Mouse (Mus musculus) embryonic fibroblast, embryonic 13.5 days (primary cell): ENCODE data around the gene Cntfr. TPM values are rescaled to one million over a fixed set of nuclear protein-coding genes. Genes with fewer than 3 reads are reported as not detected.

Source experiments
- H3K27ac ChIP-seq: 2 replicates; pipeline ENCODE4 v1.5.1; 2012; ENCODE audit warnings: low read length, control low read depth, inconsistent platforms; ENCODE audit not compliant: insufficient read depth
- H3K4me1 ChIP-seq: 2 replicates; pipeline ENCODE4 v1.6.1; 2011; ENCODE audit warnings: low read length; ENCODE audit not compliant: control insufficient read depth, insufficient read depth
- H3K4me3 ChIP-seq: 2 replicates; pipeline ENCODE4 v1.5.1; 2011; ENCODE audit warnings: mild to moderate bottlenecking, control low read depth, low read length; ENCODE audit not compliant: insufficient read depth
- CTCF ChIP-seq: IDR thresholded peaks from 2 replicates; pipeline ENCODE4 v1.5.1; 2011; ENCODE audit warnings: mild to moderate bottlenecking, control low read depth, low read length, moderate library complexity, borderline replicate concordance; ENCODE audit not compliant: insufficient read depth
- POLR2A ChIP-seq: IDR thresholded peaks from 2 replicates; pipeline ENCODE4 v1.6.1; 2011; ENCODE audit warnings: low read depth, mild to moderate bottlenecking, control low read depth, low read length, moderate library complexity
- polyA plus RNA-seq: library from polyadenylated mRNA; stranded (reverse); fragments of >200 nt; gene quantifications from 2 replicates; pipeline ENCODE4 v1.2.4, GENCODE M21; 2011; ENCODE audit warnings: low read depth; ENCODE audit not compliant: missing spikeins, insufficient read length

The Cntfr gene
- polyA plus RNA-seq, 1 experiment, result 4.3 TPM

DNA sequence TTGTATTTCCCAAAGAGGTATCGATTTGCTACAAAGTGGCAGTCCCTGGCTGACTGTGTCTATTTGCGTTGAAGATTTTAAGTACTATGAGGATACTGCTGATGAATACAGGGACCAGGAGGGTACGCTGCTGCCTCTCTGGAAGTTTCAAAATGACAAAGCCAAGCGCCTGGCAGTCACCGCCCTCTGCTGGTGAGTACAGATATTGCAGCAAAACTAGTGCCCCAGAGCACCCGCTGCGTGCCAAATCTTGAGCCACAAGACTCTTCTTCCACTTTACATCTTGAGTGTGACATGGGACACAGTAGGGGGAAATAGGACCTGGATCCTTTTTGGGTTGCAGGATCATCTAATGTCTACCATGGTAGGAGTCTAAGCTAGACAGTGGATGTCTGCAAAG lies 82.7 kb downstream of the Cntfr start:
- TF ChIP-seq POLR2A (no peak), CTCF (peak; percentile 72)
- Histone ChIP-seq H3K4me3 (no peak overlapping the region), H3K4me1 (no peaks in the 10 kb centered on the region), H3K27ac (no peak overlapping the region)

DNA sequence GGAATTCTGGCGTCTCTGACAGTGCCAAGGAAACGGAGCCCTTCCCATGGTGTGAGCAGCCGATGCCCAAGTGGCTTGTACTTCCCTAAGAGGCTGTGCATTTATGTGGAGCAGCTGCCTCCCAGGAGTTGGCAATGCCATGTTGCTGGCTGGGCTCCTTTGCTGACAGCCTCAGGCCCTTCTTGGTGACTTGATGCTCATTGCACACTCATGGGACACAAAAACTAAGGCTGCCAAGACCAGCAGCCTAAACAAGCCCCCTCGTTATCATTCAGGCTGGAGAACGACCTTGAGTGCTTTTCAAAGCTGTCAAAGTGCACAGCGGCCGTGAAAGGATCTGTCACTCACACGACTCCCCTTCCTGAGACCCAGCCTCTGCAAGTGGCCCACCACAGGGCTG lies 84.7 kb downstream of the Cntfr start:
- TF ChIP-seq CTCF, result no peak
- TF ChIP-seq POLR2A, result no peak
- H3K27ac ChIP-seq, result no peak overlapping the region
- no peak overlapping the region for H3K4me3 ChIP-seq
- no peaks in the 10 kb centered on the region for H3K4me1 ChIP-seq

DNA sequence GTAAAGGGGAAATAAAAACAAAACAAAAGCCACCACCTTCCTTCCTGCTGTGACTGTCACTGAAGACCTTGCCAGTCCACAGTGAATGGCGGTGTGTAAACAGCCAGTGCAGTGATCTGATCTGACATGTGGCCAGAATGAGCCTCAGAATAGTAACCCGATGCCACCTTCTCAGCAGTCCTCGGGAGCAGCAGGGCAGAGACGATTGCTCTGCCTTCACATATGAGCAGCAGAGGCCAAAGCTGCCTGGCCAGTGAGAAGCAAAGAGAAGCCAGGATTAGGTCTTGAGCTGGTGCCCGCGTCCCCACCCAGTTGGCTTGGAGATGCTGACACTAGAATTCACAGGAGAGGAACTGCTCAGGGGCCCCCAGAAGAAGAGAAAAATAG lies 86.3 kb downstream of the Cntfr start:
- H3K4me1 ChIP-seq, result no peaks in the 10 kb centered on the region
- H3K27ac ChIP-seq, result no peak overlapping the region
- H3K4me3 ChIP-seq, result no peak overlapping the region
- TF ChIP-seq CTCF, result no peak
- TF ChIP-seq POLR2A, result no peak

DNA sequence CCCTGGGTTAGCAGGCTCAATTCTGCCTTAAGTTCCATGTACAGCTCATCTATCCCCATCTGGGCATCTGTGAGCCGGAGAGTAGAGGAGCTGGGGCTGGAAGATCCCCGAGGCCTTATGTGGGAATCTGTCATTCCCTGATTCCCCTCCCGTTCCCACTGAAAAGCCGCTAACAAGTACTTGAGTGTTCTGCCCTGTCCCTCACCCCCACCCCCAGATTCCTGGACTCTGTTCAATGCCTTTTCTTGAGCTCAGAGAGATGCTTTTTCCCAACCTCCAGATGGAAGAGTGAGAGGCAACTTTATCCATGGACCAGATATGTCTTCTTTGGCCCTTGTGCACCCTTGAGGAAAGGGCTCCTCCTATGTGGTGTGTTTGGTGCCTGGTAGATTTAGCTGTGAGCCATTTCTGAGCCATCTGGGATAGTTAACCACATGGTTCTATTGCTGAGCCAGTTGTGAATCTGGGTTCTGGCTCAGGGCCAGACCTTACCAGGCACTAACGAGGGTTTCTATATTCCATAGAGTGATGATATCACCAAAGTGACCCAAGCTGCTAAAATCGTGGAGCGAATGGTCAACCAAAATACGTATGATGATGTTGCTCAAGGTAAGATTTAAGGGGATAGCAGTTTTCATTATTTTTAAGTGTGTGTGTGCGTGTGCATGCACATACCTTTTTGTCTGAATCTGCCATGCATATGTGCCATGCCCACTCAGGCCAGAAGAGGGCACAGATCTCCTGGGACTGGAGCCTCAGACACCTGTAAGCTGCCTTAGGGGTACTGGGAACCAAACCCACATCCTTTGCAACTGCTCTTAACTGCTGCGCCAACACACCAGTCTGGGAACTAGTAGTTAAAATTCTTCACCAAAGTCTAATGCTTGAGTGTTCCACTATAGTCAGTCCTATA lies 87.0 kb downstream of the Cntfr start:
- no peak for TF ChIP-seq POLR2A
- peak; percentile 36; the same call in 1 of the 2 replicates for TF ChIP-seq CTCF
- Histone ChIP-seq H3K4me3 (no peak overlapping the region), H3K27ac (no peak overlapping the region), H3K4me1 (no peaks in the 10 kb centered on the region)

Other genes with a start within 250 kb of the Cntfr start
- gene Kif24, start 232.2 kb downstream of the Cntfr start, polyA plus RNA-seq, result 3.6 and 5.8 TPM in 2 replicates
- 28.6 and 40.4 TPM in 2 replicates for gene Nudt2, start 231.9 kb downstream of the Cntfr start, polyA plus RNA-seq
- 5.5 and 6.0 TPM in 2 replicates for gene AI464131, start 194.0 kb downstream of the Cntfr start, polyA plus RNA-seq
- not detected in 2 replicates for gene 1110017D15Rik, start 179.8 kb downstream of the Cntfr start, polyA plus RNA-seq
- gene Fam219a, start 127.6 kb downstream of the Cntfr start, polyA plus RNA-seq, result 11.4 and 15.5 TPM in 2 replicates
- gene Dnaic1, start 127.3 kb downstream of the Cntfr start, polyA plus RNA-seq, result not detected in 2 replicates
- 1.4 and 1.7 TPM in 2 replicates for gene Enho, start 56.8 kb downstream of the Cntfr start, polyA plus RNA-seq
- gene Il11ra1, start 2.9 kb upstream of the Cntfr start, polyA plus RNA-seq, result 78.5 and 97.4 TPM in 2 replicates
- gene Rpp25l, start 16.4 kb upstream of the Cntfr start, polyA plus RNA-seq, result 14.0 and 16.2 TPM in 2 replicates
- 81.6 and 98.1 TPM in 2 replicates for gene Dctn3, start 26.1 kb upstream of the Cntfr start, polyA plus RNA-seq
- gene Arid3c, start 34.1 kb upstream of the Cntfr start, polyA plus RNA-seq, result not detected in 2 replicates
- 25.1 and 25.5 TPM in 2 replicates for gene Galt, start 58.1 kb upstream of the Cntfr start, polyA plus RNA-seq
- 78.6 and 103 TPM in 2 replicates for gene Sigmar1, start 59.1 kb upstream of the Cntfr start, polyA plus RNA-seq
- 12.6 and 13.4 TPM in 2 replicates for gene Ccl27a, start 77.2 kb upstream of the Cntfr start, polyA plus RNA-seq
- not detected in 2 replicates for gene Gm21541, start 206.5 kb upstream of the Cntfr start, polyA plus RNA-seq
- 1.1 and 1.6 TPM in 2 replicates for gene Gm20878, start 244.5 kb upstream of the Cntfr start, polyA plus RNA-seq